Mouse (Mus musculus): ENCODE measurements around the gene Olfr484. TPM values are rescaled to one million over a fixed set of nuclear protein-coding genes. Genes with fewer than 3 reads are reported as not detected.
"Not testable (repeated sequence)": the region's sequence is repeated elsewhere in the genome, so short reads cannot be mapped to it uniquely, and the experiment has no call there.

The Olfr484 gene
- polyA plus RNA-seq (2015; fragmentation: Nextera tagmentation; extraction: Ambion mirVana) = not detected in 2 replicates

DNA sequence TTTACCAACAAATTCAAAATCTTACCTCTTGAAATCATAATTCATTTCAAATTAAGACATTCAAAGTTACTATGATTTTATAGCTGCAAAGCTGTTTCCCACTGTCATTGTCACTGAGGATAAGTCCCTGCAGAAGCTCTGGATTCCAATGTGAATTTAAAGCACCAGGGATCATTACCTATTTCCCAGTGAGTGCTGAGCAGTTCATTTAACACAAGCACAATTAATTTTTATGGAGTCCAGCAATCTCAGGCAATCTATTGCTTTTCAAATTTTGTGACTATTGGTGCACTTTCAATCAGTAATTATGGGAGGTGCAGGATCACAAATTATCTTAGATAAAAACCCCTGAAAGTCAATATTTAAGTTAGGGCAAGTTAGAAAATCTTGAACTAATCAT lies at the start of gene Olfr484:
Gene Olfr484 (minus strand): TSS at position 101 of the 400 bp plus-strand sequence.
- H3K9me3 ChIP-seq (replicated peaks) = no peaks in the 10 kb centered on the region
- H3K4me1 ChIP-seq = no peaks in the 10 kb centered on the region
- no peak within 1 kb of the TSS for H3K4me2 ChIP-seq
- H3K36me3 ChIP-seq = no peaks in the 10 kb centered on the region
- no peaks in the 10 kb centered on the region for H3K27me3 ChIP-seq (replicated peaks)
- no peak within 1 kb of the TSS for H3K27ac ChIP-seq (replicated peaks)
- H3K9ac ChIP-seq (replicated peaks) = no peak within 1 kb of the TSS
- ATAC-seq (ENCODE audit: low FRiP score) = no peak
- H3K4me3 ChIP-seq (replicated peaks) = no peak within 1 kb of the TSS

DNA sequence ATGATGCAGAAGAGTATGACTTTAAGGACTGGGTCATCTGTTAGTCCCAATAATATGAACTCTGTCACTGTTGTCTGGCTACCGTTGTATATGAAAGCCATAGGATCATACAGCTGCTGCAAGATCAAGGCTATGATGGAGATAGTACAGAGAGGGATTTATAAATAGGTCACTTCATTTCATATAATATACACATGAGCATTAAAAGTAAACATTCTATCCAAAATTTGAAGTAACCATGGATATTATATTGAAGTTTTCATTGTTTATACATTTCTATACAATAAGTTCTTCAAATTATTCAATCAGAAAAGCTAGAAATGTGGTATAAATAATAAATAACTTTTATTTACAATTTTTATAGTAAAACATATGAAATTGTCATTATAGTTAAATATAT lies 45.4 kb upstream of the Olfr484 start, which contains the start of gene Olfr486:
Gene Olfr486 (minus strand): TSS at position 101 of the 400 bp plus-strand sequence.
- H3K27ac ChIP-seq (replicated peaks); ATAC-seq (ENCODE audit: low FRiP score); H3K4me2 ChIP-seq; H3K4me1 ChIP-seq; H3K36me3 ChIP-seq; H3K4me3 ChIP-seq (replicated peaks); H3K9ac ChIP-seq (replicated peaks); H3K27me3 ChIP-seq (replicated peaks); H3K9me3 ChIP-seq (replicated peaks): not testable (repeated sequence)
- 100% methylated on average over 1 of the region's 1 CpGs for WGBS

DNA sequence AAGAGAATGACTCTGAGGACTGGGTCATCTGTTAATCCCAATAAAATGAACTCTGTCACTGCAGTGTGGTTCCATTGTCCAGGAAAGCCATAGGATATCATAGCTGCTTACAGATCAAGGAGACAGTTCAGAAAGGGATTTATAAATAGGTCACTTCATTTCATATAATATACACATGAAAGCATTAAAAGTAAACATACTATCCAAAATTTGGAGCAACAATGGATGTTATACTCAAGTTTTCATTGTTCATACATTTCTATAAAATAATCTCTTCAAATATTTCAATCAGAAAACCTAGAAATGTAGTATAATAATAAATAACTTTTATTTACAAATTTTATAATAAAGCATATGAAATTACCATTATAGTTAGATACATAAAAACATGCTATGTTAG lies 32.5 kb upstream of the Olfr484 start, which contains the start of gene Olfr485:
Gene Olfr485 (minus strand): TSS at position 101 of the 400 bp plus-strand sequence.
- Histone ChIP-seq H3K4me1 (no peaks in the 10 kb centered on the region), H3K27ac (replicated peaks) (no peak within 1 kb of the TSS), H3K4me2 (no peak within 1 kb of the TSS), H3K9me3 (replicated peaks) (no peaks in the 10 kb centered on the region), H3K27me3 (replicated peaks) (no peaks in the 10 kb centered on the region), H3K4me3 (replicated peaks) (no peak within 1 kb of the TSS), H3K36me3 (no peaks in the 10 kb centered on the region), H3K9ac (replicated peaks) (no peak within 1 kb of the TSS)
- ATAC-seq (ENCODE audit: low FRiP score) = no peak

DNA sequence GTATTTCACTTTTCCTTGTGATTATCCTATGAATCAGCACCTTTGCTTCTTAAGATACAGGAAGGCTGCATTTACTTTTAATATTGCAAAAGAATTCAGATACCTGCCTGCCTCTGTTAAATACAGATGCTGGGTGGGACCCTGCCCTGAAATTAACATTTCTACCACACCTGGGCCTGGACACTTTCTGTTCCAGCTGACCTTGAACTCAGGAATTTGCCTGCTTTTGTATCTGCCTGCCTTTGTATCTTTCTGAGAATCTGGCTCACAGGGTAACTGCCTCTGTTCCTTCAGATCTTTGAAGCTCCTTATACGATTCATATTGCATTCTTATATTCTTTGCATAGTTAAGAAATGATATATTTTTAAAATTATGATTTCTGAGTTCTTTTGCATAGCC lies 5.8 kb downstream of the Olfr484 start:
- ATAC-seq (ENCODE audit: low FRiP score) = no peak

DNA sequence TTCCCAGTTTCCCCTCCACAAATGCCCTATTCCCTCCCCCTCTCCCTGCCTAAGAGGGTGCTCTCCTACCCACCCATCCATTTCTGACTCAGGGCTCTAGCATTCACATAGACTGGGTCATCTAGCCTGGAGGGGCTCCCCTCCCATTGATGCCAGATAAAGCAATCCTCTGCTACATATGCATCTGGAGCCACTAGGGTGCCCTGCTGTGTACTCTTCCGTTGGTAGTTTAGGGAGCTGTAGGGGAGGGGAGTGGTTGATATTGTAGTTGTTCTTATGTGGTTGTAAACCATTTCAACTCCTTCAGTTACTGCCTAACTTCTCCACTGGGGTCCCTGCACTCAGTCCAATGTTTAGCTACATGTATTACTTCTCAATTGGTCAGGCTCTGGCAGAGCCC lies 6.6 kb downstream of the Olfr484 start:
- H3K9me3 ChIP-seq (replicated peaks) = no peaks in the 10 kb centered on the region
- H3K4me2 ChIP-seq = no peak overlapping the region
- H3K4me1 ChIP-seq = no peaks in the 10 kb centered on the region
- WGBS = 7% methylated on average over 1 of the region's 1 CpGs
- H3K9ac ChIP-seq (replicated peaks) = no peak overlapping the region
- ATAC-seq (ENCODE audit: low FRiP score) = no peak
- no peaks in the 10 kb centered on the region for H3K36me3 ChIP-seq
- no peak overlapping the region for H3K4me3 ChIP-seq (replicated peaks)
- H3K27me3 ChIP-seq (replicated peaks) = no peaks in the 10 kb centered on the region
- H3K27ac ChIP-seq (replicated peaks) = no peak overlapping the region

More for the DNA sequence above, 5.8 kb downstream of the Olfr484 start:
- Histone ChIP-seq H3K9ac (replicated peaks) (no peak overlapping the region), H3K4me3 (replicated peaks) (no peak overlapping the region), H3K27me3 (replicated peaks) (no peaks in the 10 kb centered on the region), H3K9me3 (replicated peaks) (no peaks in the 10 kb centered on the region), H3K27ac (replicated peaks) (no peak overlapping the region), H3K36me3 (no peaks in the 10 kb centered on the region), H3K4me1 (no peaks in the 10 kb centered on the region), H3K4me2 (no peak overlapping the region)
- WGBS = 71% methylated on average over 1 of the region's 1 CpGs

DNA sequence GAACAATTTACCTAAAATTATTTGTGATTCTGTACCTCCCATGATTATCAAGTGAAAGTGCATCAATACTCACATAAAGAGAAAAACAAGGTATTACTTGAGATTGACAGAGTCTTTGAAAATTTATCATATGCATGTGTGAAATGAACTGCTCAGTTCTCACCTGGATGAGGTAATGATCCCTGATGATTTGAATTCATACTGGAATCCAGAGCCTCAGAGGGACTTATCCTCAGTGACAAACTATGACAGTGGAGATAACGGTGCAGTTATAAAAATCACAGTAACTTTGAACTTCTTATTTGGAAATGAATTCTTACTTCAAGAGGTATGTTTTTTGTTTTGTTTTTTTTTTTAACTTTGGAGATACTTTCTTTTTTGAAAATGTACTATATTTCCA lies 26.7 kb downstream of the Olfr484 start, which contains the start of gene Olfr483:
Gene Olfr483 (plus strand): TSS at position 301 of the 400 bp plus-strand sequence.
- Histone ChIP-seq H3K27ac (replicated peaks) (no peak within 1 kb of the TSS), H3K4me3 (replicated peaks) (no peak within 1 kb of the TSS), H3K36me3 (no peaks in the 10 kb centered on the region), H3K9ac (replicated peaks) (no peak within 1 kb of the TSS), H3K4me1 (no peaks in the 10 kb centered on the region), H3K4me2 (no peak within 1 kb of the TSS), H3K27me3 (replicated peaks) (no peaks in the 10 kb centered on the region), H3K9me3 (replicated peaks) (no peaks in the 10 kb centered on the region)
- 93% methylated on average over 1 of the region's 1 CpGs for WGBS
- no peak for ATAC-seq (ENCODE audit: low FRiP score)

DNA sequence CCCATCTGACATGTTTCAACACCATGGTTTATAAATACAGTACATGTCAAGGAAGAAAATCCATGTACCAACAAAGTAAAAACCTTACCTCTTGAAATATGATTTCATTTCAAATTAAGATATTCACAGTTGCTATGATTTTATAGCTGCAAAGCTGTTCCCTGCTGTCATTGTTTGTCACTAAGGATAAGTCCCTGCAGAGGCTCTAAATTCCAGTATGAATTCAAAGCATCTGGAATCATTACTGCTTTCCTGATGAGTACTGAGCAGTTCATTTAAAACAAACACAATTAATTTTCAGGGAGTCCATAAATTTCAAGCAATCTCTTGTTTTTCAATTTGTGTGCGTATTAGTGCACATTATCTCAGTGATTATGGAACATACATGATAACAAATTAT lies 29.8 kb downstream of the Olfr484 start, which contains the start of gene Olfr482:
Gene Olfr482 (minus strand): TSS at position 101 of the 400 bp plus-strand sequence.
- Histone ChIP-seq H3K4me1 (no peaks in the 10 kb centered on the region), H3K9ac (replicated peaks) (no peak within 1 kb of the TSS), H3K36me3 (no peaks in the 10 kb centered on the region), H3K4me2 (no peak within 1 kb of the TSS), H3K27me3 (replicated peaks) (no peaks in the 10 kb centered on the region), H3K27ac (replicated peaks) (no peak within 1 kb of the TSS), H3K4me3 (replicated peaks) (no peak within 1 kb of the TSS), H3K9me3 (replicated peaks) (no peaks in the 10 kb centered on the region)
- ATAC-seq (ENCODE audit: low FRiP score) = no peak
- 72% methylated on average over 1 of the region's 1 CpGs for WGBS

DNA sequence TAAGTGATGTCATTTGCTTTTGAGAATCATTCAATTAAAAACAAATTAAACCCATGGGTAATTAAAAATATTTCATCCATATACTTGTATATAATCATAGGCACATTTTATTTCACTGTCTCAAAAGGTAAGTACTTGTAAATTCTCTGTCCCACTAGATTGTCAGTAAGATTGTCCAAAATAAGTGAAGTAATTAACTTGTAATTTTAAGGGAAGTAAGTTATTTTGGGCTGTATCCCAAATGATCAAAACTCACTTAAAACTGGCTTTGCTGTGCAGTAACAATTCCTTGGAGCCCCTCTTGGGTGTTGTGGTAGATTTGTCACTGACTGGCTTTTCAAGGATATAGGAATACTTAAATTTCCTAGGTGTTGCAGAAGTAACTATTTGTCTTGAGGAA lies 47.7 kb downstream of the Olfr484 start, which contains the start of gene Olfr481:
Gene Olfr481 (plus strand): TSS at position 301 of the 400 bp plus-strand sequence.
- Histone ChIP-seq H3K36me3 (no peaks in the 10 kb centered on the region), H3K9me3 (replicated peaks) (no peaks in the 10 kb centered on the region), H3K9ac (replicated peaks) (no peak within 1 kb of the TSS), H3K4me1 (no peaks in the 10 kb centered on the region), H3K27me3 (replicated peaks) (no peaks in the 10 kb centered on the region), H3K4me2 (no peak within 1 kb of the TSS), H3K4me3 (replicated peaks) (no peak within 1 kb of the TSS), H3K27ac (replicated peaks) (no peak within 1 kb of the TSS)
- no peak for ATAC-seq (ENCODE audit: low FRiP score)

Other genes starting within 250 kb of the Olfr484 start
- not detected in 2 replicates for gene Olfr472, start 229.5 kb downstream of the Olfr484 start, polyA plus RNA-seq (2015; fragmentation: Nextera tagmentation; extraction: Ambion mirVana)
- gene Olfr473, start 197.0 kb downstream of the Olfr484 start, polyA plus RNA-seq (2015; fragmentation: Nextera tagmentation; extraction: Ambion mirVana) = not detected in 2 replicates
- gene Olfr474, start 172.8 kb downstream of the Olfr484 start, polyA plus RNA-seq (2015; fragmentation: Nextera tagmentation; extraction: Ambion mirVana) = not detected in 2 replicates
- gene Olfr476, start 162.6 kb downstream of the Olfr484 start, polyA plus RNA-seq (2015; fragmentation: Nextera tagmentation; extraction: Ambion mirVana) = not detected in 2 replicates
- gene Olfr477, start 140.8 kb downstream of the Olfr484 start, polyA plus RNA-seq (2015; fragmentation: Nextera tagmentation; extraction: Ambion mirVana) = not detected in 2 replicates
- not detected in 2 replicates for gene Olfr478, start 93.5 kb downstream of the Olfr484 start, polyA plus RNA-seq (2015; fragmentation: Nextera tagmentation; extraction: Ambion mirVana)
- not detected in 2 replicates for gene Olfr479, start 76.8 kb downstream of the Olfr484 start, polyA plus RNA-seq (2015; fragmentation: Nextera tagmentation; extraction: Ambion mirVana)
- gene Olfr480, start 60.1 kb downstream of the Olfr484 start, polyA plus RNA-seq (2015; fragmentation: Nextera tagmentation; extraction: Ambion mirVana) = not detected in 2 replicates
- gene Olfr481, start 47.6 kb downstream of the Olfr484 start, polyA plus RNA-seq (2015; fragmentation: Nextera tagmentation; extraction: Ambion mirVana) = not detected in 2 replicates
- not detected in 2 replicates for gene Olfr482, start 29.9 kb downstream of the Olfr484 start, polyA plus RNA-seq (2015; fragmentation: Nextera tagmentation; extraction: Ambion mirVana)
- gene Olfr483, start 26.6 kb downstream of the Olfr484 start, polyA plus RNA-seq (2015; fragmentation: Nextera tagmentation; extraction: Ambion mirVana) = not detected in 2 replicates
- gene Olfr485, start 32.4 kb upstream of the Olfr484 start, polyA plus RNA-seq (2015; fragmentation: Nextera tagmentation; extraction: Ambion mirVana) = not detected in 2 replicates
- not detected in 2 replicates for gene Olfr486, start 45.3 kb upstream of the Olfr484 start, polyA plus RNA-seq (2015; fragmentation: Nextera tagmentation; extraction: Ambion mirVana)
- gene Olfr487, start 87.2 kb upstream of the Olfr484 start, polyA plus RNA-seq (2015; fragmentation: Nextera tagmentation; extraction: Ambion mirVana) = not detected in 2 replicates
- gene Olfr488, start 130.9 kb upstream of the Olfr484 start, polyA plus RNA-seq (2015; fragmentation: Nextera tagmentation; extraction: Ambion mirVana) = not detected in 2 replicates
- gene Olfr490, start 161.5 kb upstream of the Olfr484 start, polyA plus RNA-seq (2015; fragmentation: Nextera tagmentation; extraction: Ambion mirVana) = not detected in 2 replicates
- not detected in 2 replicates for gene Olfr491, start 186.0 kb upstream of the Olfr484 start, polyA plus RNA-seq (2015; fragmentation: Nextera tagmentation; extraction: Ambion mirVana)
- gene Olfr492, start 196.2 kb upstream of the Olfr484 start, polyA plus RNA-seq (2015; fragmentation: Nextera tagmentation; extraction: Ambion mirVana) = not detected in 2 replicates
- not detected in 2 replicates for gene Olfr493, start 219.5 kb upstream of the Olfr484 start, polyA plus RNA-seq (2015; fragmentation: Nextera tagmentation; extraction: Ambion mirVana)
- not detected in 2 replicates for gene Olfr494, start 237.9 kb upstream of the Olfr484 start, polyA plus RNA-seq (2015; fragmentation: Nextera tagmentation; extraction: Ambion mirVana)

Data from neural tube, embryonic 15.5 days (tissue).